Mouse (Mus musculus) spleen, adult 2 months (tissue): ENCODE measurements around the gene Cnih2.

Source experiments
- CTCF ChIP-seq: fragments of 200-500 bp; IDR thresholded peaks from 2 replicates; pipeline ENCODE4 v1.5.1; 2011; ENCODE audit warnings: mild to moderate bottlenecking, inconsistent platforms; ENCODE audit not compliant: insufficient read depth, insufficient read length, insufficient replicate concordance; ENCODE audit errors: extremely low read depth
- POLR2A ChIP-seq: fragments of 200-500 bp; IDR thresholded peaks from 2 replicates; pipeline ENCODE4 v1.6.1; 2011; ENCODE audit warnings: low read depth, low read length, inconsistent platforms

- TF ChIP-seq CTCF (no peak), POLR2A (no peak)
Observed at GRCm38 (mm10) chr19:5069978-5070377, 28.3 kb downstream of the Cnih2 start.
